Mouse (Mus musculus) C2C12 (cell line): ENCODE data around the gene Plekhg3. TPM values are rescaled to one million over a fixed set of nuclear protein-coding genes. Genes with fewer than 3 reads are reported as not detected.

Source experiments
- H3K27me3 ChIP-seq: one replicate; pipeline ENCODE4 v1.6.1; 2011; ENCODE audit not compliant: control insufficient read depth, insufficient read depth, insufficient read length
- H3K36me3 ChIP-seq: one replicate; pipeline ENCODE4 v1.6.1; 2011; ENCODE audit not compliant: control insufficient read depth, insufficient read depth
- H3K4me3 ChIP-seq: one replicate; pipeline ENCODE4 v1.5.1; 2011; ENCODE audit warnings: mild to moderate bottlenecking, control low read depth; ENCODE audit not compliant: poor library complexity, insufficient read depth, severe bottlenecking
- H3K79me2 ChIP-seq: one replicate; pipeline ENCODE4 v1.6.1; 2011; ENCODE audit not compliant: control insufficient read depth, insufficient read depth
- H3K79me3 ChIP-seq: one replicate; pipeline ENCODE4 v1.6.1; 2011; ENCODE audit warnings: low read depth, control low read depth
- H3ac ChIP-seq: one replicate; pipeline ENCODE3; 2011; ENCODE audit warnings: low read depth; ENCODE audit not compliant: control insufficient read depth, insufficient read length
- CEBPB ChIP-seq: IDR thresholded peaks from one replicate; pipeline ENCODE4 v1.6.1; 2011; ENCODE audit warnings: low read depth, mild to moderate bottlenecking, control low read depth, moderate library complexity
- CTCF ChIP-seq: IDR thresholded peaks from one replicate; pipeline ENCODE4 v1.5.1; 2011; ENCODE audit not compliant: control insufficient read depth, insufficient read depth, insufficient read length
- FOSL1 ChIP-seq: IDR thresholded peaks from one replicate; pipeline ENCODE4 v1.8.0; 2011; ENCODE audit warnings: mild to moderate bottlenecking, low read length; ENCODE audit not compliant: poor library complexity, insufficient read depth, severe bottlenecking
- MAX ChIP-seq: IDR thresholded peaks from one replicate; pipeline ENCODE4 v1.6.1; 2011; ENCODE audit warnings: mild to moderate bottlenecking, control low read depth
- MYOD1 ChIP-seq: IDR thresholded peaks from one replicate; pipeline ENCODE4 v1.6.1; 2011; ENCODE audit warnings: low read depth; ENCODE audit not compliant: control insufficient read depth, insufficient read length
- MYOG ChIP-seq: IDR thresholded peaks from one replicate; pipeline ENCODE4 v1.6.1; 2011; ENCODE audit not compliant: control insufficient read depth, insufficient read length; ENCODE audit errors: extremely low read depth
- USF1 ChIP-seq: IDR thresholded peaks from one replicate; pipeline ENCODE4 v1.6.1; 2011; ENCODE audit warnings: low read depth, mild to moderate bottlenecking, control low read depth, moderate library complexity
- microRNA-seq: library from miRNA; unstranded; fragments of <30 nt; microRNA quantifications from one replicate; pipeline ENCODE4, GENCODE M21; 2019; ENCODE audit warnings: borderline microRNAs expressed
- polyA plus RNA-seq: library from polyadenylated mRNA; unstranded; fragments of >200 nt; fragmentation: generic; extraction: Trizol; gene quantifications from one replicate; pipeline ENCODE4 v1.2.1, GENCODE M21; 2012; ENCODE audit warnings: missing spikeins

Gene Plekhg3
- polyA plus RNA-seq, 1 experiment, result 9.3 TPM

- Histone ChIP-seq H3K4me3 (no peak overlapping the region), H3K79me2 (no peaks in the 10 kb centered on the region), H3K27me3 (peaks cover 34% of the 10 kb centered on the region), H3K36me3 (no peaks in the 10 kb centered on the region), H3ac (no peak overlapping the region), H3K79me3 (no peaks in the 10 kb centered on the region)
- TF ChIP-seq CEBPB (no peak), MAX (no peak), FOSL1 (no peak), CTCF (no peak), USF1 (no peak), MYOG (no peak), MYOD1 (no peak)
Observed at GRCm38 (mm10) chr12:76612621-76613020, 81.9 kb downstream of the Plekhg3 start.

- H3K79me3 ChIP-seq, result no peaks in the 10 kb centered on the region
- no peaks in the 10 kb centered on the region for H3K36me3 ChIP-seq
- H3K4me3 ChIP-seq, result no peak overlapping the region
- peaks cover 23% of the 10 kb centered on the region for H3K27me3 ChIP-seq
- H3K79me2 ChIP-seq, result no peaks in the 10 kb centered on the region
- H3ac ChIP-seq, result no peak overlapping the region
- TF ChIP-seq MYOG, result no peak
- TF ChIP-seq FOSL1, result no peak
- no peak for TF ChIP-seq USF1
- TF ChIP-seq CEBPB, result no peak
- TF ChIP-seq CTCF, result no peak
- TF ChIP-seq MAX, result no peak
- TF ChIP-seq MYOD1, result no peak
Observed at GRCm38 (mm10) chr12:76614868-76615579, 84.3 kb downstream of the Plekhg3 start.

DNA sequence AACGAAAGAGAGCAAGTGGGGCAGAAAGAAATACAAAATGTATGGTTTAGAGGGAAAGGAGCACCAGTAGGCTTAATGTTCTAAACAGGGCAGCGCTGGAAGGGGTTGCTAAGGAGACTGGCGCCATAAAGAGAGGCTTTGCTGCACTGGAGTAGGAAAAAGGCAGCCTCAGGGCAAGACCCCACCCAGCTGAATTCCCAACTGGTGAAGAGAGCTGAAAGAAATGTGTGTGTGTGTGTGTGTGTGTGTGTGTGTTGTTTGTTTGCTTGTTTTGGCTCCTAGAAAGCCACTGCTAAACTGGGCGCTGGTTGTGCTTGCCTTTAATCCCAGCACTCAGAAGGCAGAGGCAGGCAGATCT lies 84.9 kb downstream of the Plekhg3 start:
- Histone ChIP-seq H3K36me3 (no peaks in the 10 kb centered on the region), H3K4me3 (no peak overlapping the region), H3K79me3 (no peaks in the 10 kb centered on the region), H3ac (no peak overlapping the region), H3K79me2 (no peaks in the 10 kb centered on the region), H3K27me3 (peaks cover 24% of the 10 kb centered on the region)
- TF ChIP-seq CEBPB (no peak), MAX (no peak), MYOG (no peak), FOSL1 (no peak), MYOD1 (no peak), CTCF (no peak), USF1 (no peak)

GRCm38 (mm10) chr12:76618175-76618574 lies 87.5 kb downstream of the Plekhg3 start:
- TF ChIP-seq CEBPB (no peak), FOSL1 (no peak), MYOG (no peak), CTCF (no peak), MYOD1 (no peak), MAX (no peak), USF1 (no peak)
- Histone ChIP-seq H3K4me3 (no peak overlapping the region), H3K79me3 (no peaks in the 10 kb centered on the region), H3K36me3 (no peaks in the 10 kb centered on the region), H3ac (no peak overlapping the region), H3K79me2 (no peaks in the 10 kb centered on the region), H3K27me3 (peaks cover 39% of the 10 kb centered on the region)

- Histone ChIP-seq H3K4me3 (no peak overlapping the region), H3K27me3 (peaks cover 43% of the 10 kb centered on the region), H3K79me3 (no peaks in the 10 kb centered on the region), H3K36me3 (no peaks in the 10 kb centered on the region), H3ac (no peak overlapping the region), H3K79me2 (no peaks in the 10 kb centered on the region)
- TF ChIP-seq USF1, result no peak
- TF ChIP-seq MAX, result no peak
- no peak for TF ChIP-seq FOSL1
- no peak for TF ChIP-seq MYOD1
Observed at GRCm38 (mm10) chr12:76619847-76620246, 89.2 kb downstream of the Plekhg3 start.

DNA sequence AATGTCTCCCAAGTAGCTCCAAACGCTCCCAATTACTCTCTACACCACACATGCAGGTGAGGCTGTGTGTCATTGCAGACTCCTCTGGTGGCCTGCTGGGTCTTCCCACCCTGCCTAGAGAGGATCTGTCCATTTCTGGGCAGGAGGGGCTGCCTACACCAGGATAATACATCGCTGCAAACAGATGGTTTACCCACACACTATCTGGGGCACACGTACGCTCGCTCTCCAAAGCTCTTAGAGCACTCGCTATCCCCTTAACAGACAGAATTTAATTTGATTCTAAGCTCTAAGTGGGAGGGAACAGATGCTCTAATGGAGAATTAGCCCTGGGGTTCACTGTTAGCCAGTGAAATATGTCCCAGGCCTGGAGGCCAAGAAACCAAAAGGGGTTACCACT lies 92.7 kb downstream of the Plekhg3 start:
- H3K79me2 ChIP-seq, result no peaks in the 10 kb centered on the region
- H3K79me3 ChIP-seq, result no peaks in the 10 kb centered on the region
- TF ChIP-seq CTCF, result no peak
- TF ChIP-seq MYOD1, result no peak
- TF ChIP-seq MYOG, result no peak
- no peak for TF ChIP-seq USF1
- TF ChIP-seq FOSL1, result no peak
- TF ChIP-seq MAX, result no peak
- TF ChIP-seq CEBPB, result no peak
- H3ac ChIP-seq, result no peak overlapping the region
- H3K4me3 ChIP-seq, result no peak overlapping the region
- peaks cover 54% of the 10 kb centered on the region for H3K27me3 ChIP-seq
- no peaks in the 10 kb centered on the region for H3K36me3 ChIP-seq

Small RNA genes lying within 50 kb of the gene (microRNA-seq; reads per million reads assigned to microRNA genes)
- gene Mir5135, result 0.32 reads per million

Other genes starting within 250 kb of the Plekhg3 start
- gene Akap5, start 206.0 kb upstream of the Plekhg3 start, polyA plus RNA-seq, result 0.04 TPM
- 6.5 TPM for gene Zbtb25, start 161.3 kb upstream of the Plekhg3 start, polyA plus RNA-seq
- gene Zbtb1, start 160.6 kb upstream of the Plekhg3 start, polyA plus RNA-seq, result 2.4 TPM
- 5.1 TPM for gene Hspa2, start 126.7 kb upstream of the Plekhg3 start, polyA plus RNA-seq
- gene Ppp1r36, start 113.4 kb upstream of the Plekhg3 start, polyA plus RNA-seq, result not detected
- 0.15 TPM for gene Sptb, start 179.7 kb downstream of the Plekhg3 start, polyA plus RNA-seq
- 62.0 TPM for gene Churc1, start 234.6 kb downstream of the Plekhg3 start, polyA plus RNA-seq
- gene Fntb, start 234.7 kb downstream of the Plekhg3 start, polyA plus RNA-seq, result 19.6 TPM